Mouse (Mus musculus) brain, embryonic 14.5 days (tissue): ENCODE measurements around the gene Acbd3. TPM values are rescaled to one million over a fixed set of nuclear protein-coding genes. Genes with fewer than 3 reads are reported as not detected.

ENCODE experiments used
- DNase-seq: peaks from one replicate; pipeline ENCODE4 v3.0.0-alpha.2; 2011; ENCODE audit warnings: low read depth
- CTCF ChIP-seq: fragments of 200-500 bp; IDR thresholded peaks from 2 replicates; pipeline ENCODE4 v1.5.1; 2012; ENCODE audit warnings: inconsistent platforms, mild to moderate bottlenecking, moderate library complexity, borderline replicate concordance; ENCODE audit not compliant: insufficient read depth, insufficient read length; ENCODE audit errors: extremely low read depth
- POLR2A ChIP-seq: fragments of 200-500 bp; IDR thresholded peaks from 2 replicates; pipeline ENCODE4 v1.6.1; 2012; ENCODE audit warnings: mild to moderate bottlenecking, inconsistent platforms, borderline replicate concordance; ENCODE audit not compliant: poor library complexity, insufficient read depth, insufficient read length, severe bottlenecking; ENCODE audit errors: extremely low read depth
- polyA plus RNA-seq: library from polyadenylated mRNA; depleted of rRNA; stranded (reverse); fragments of >200 nt; gene quantifications from 2 replicates; pipeline ENCODE4 v1.2.3, GENCODE M21; 2012; rRNA removed

The Acbd3 gene
- 28.8 and 36.1 TPM in 2 replicates for polyA plus RNA-seq

DNA sequence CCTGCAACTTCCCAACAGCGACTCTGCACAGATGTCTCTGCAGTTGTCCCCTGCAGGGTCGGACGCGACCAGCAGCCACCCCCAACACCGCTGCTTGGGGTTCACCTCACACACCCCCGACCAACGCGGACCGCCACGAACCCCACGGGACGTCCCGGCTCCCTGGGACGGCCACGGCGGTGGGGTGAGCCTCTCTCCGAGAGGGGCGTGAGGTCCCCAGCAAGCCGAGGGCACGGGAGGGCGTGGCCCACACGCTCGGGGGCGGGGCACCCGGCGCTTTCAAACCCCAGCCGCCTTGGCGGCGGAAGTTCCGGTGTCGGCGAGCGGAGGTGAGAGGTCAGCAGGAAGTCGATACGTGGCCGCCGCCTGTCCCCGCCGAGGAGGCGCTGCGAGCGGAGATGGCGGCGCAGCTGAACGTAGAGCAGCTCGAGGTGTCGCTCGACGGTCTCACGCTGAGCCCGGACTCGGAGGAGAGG is at the start of gene Acbd3:
Gene Acbd3 (plus strand): TSS at position 340 of the 476 bp plus-strand sequence.
- DNase-seq: peak; percentile 96
- TF ChIP-seq POLR2A: peak; percentile 86
- TF ChIP-seq CTCF: no peak

DNA sequence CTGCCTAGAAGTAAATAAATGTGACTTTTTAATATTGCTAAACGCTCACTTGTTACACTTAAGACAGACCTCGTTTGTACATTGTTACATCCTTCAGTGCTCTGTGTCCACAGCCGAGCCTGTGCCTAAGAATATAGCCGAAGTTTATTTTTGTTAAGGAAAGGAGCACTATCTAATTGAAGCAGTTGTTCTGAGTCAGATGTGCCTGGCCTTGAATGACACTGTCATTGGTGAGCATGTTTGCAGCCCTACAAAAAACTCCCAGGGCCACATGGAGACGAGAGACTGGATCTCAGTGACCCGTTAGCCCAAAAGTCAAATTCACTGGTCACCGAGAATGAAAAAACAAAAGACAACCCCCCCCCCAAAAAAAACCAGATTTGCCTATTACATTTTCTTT is 34.6 kb upstream of the Acbd3 start:
- no peak for TF ChIP-seq CTCF
- DNase-seq: no peak

DNA sequence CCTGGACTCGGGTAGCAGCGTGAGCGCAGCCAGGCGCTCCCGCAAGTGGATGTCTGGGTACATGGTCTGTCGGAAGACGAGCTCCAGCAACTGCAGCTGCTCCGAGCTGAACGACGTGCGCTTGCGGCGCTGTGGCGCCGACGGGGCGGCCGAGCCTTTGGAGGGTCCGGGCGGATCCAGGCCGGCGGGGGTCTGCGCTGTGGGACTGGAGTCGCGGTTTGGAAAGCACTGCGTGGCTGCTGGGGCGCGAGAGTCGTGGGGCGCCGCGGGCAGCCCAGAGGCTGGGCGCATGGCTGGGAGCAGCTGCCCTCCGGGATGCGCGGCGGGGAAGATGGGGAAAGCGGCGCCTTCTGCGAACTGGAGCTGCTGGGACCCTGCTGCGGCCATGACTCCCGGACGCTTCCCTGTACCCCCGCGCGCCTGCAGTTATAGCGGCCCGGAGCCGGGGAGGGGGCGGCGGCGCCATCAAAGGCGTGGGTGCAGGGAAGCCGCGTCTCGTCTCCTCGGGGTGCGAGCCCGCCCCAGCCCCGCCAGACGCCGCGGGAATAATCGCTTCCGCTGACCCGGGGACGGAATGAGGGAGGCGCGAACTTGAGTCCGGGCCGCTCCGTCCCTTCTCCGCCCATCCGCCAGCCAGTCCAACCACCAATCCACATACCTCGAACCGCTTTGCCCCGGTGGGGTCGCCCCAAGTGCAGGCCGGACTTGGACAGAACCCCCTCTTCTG is 29.1 kb upstream of the Acbd3 start, which contains the start of gene Mixl1:
Gene Mixl1 (minus strand): TSS at position 409 of the 727 bp plus-strand sequence.
- peak; percentile 39 for DNase-seq
- TF ChIP-seq CTCF (no peak), POLR2A (no peak)

DNA sequence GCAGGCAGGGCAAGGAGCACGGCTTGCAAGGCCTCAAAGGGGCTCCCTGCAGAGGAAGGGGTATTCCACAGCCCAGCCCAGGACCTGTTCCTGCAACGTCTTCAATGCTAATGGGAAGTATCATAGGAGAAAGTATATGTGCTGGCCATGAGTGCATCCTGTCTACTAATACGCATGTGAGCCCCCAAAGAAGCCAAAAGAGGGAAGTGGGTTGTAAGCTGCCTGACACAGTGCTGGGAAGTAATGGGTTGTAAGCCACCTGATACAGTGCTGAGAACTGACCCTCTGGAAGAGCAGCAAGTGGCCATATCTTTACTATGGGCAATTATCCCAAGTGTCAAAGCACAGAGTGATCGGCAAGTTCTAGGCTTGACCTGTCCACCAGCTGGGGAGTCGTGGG is 27.8 kb upstream of the Acbd3 start:
- no peak for DNase-seq
- no peak for TF ChIP-seq POLR2A
- TF ChIP-seq CTCF: no peak

DNA sequence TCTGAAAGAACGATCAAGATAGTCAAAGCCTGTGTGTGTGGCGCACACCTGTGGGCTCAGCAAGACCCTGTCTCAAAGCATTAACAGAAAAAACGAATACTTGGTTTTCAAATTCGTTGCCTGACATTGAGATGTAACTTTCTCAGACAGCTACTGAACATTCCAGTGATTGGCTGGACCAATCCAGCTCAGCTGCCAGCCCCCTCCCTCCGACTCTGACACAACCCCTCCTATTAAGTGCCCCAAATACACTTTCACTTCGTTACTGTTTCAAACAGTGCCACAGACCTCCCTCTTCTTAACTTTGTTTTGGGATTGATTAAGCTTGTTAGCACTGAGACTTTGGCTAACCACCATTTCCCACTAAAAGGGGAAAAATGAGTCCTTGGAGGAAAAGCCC is 22.4 kb upstream of the Acbd3 start:
- TF ChIP-seq CTCF: no peak
- no peak for TF ChIP-seq POLR2A
- no peak for DNase-seq

DNA sequence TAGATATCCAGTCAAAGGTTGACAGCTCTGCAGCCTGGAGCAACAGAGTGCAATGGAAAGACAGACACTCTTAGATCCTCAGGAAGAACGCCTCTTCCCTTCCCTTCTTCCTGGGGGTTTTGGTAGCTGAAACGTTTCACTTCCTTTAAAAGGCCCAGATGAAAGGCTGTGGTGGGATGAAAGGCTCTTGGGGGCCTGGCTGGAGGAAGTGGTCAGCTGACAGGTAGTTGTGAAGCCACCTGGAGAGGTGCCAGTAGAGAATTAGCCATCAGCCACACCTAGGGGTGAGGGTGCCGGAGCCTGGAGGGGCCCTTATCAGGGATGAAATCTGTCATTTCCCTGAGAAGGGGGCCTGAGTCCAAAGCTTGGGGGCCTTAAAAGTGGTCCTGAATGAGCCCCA is 18.5 kb upstream of the Acbd3 start:
- DNase-seq: no peak
- TF ChIP-seq POLR2A (no peak), CTCF (no peak)

DNA sequence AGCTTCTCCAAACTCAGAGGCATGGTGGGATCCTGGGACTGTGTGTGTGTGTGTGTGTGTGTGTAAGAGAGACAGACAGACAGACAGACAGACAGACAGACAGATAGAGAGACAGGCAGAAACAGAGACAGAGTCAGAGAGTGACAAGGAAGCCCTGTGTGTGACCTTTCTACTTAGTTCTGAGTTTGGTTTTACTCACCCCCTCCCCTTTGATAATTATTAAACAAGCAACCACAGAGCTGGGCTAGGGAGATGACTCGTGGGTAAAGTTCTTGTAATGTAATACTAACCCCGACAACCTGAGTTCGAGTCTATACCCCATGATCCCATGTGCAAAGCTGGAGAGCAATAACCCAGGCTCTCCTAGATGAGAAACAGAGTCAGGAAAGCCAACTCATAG is 18.0 kb upstream of the Acbd3 start:
- TF ChIP-seq CTCF: no peak
- no peak for TF ChIP-seq POLR2A
- DNase-seq: no peak

DNA sequence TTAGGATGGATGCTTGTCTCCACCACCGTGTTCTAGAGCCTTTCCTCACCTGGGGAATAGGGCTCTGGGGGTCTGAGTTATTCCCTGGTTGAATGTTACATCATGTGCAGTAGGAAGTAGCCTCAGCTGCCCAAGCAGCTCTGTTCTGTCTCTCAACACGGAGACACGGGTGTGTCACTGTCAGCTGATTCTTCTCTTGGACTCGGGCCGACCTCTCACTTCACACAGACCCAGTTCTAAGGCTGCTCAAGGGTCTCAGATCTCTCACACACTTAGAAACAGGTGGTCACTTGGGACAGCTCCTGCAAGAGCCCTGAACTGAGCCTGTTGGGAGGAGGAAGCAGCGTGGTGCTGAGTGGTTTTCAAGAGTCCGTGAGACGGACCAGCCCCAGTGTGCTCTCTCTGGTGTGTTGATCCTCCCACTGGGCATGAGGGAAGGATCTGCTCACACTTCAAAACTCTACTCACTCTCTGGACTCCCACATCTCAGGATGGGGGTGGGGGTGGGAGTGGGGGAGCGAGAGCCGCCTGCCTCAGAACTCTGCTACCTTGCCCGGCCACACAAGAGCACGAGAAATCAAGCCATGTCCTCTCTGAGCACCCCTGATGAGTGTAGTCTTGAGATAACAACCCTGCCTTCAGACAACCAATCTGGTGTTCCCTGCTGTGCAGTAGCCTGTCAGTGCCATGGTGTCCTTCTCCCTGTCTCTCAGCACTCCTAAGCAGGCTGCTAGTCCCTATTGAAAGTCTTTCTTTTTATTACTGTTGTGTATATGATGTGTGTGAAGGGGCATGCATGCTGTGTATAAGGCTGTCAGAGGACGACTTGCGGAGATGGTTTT is 16.7 kb upstream of the Acbd3 start:
- DNase-seq: no peak
- TF ChIP-seq CTCF: no peak
- no peak for TF ChIP-seq POLR2A

DNA sequence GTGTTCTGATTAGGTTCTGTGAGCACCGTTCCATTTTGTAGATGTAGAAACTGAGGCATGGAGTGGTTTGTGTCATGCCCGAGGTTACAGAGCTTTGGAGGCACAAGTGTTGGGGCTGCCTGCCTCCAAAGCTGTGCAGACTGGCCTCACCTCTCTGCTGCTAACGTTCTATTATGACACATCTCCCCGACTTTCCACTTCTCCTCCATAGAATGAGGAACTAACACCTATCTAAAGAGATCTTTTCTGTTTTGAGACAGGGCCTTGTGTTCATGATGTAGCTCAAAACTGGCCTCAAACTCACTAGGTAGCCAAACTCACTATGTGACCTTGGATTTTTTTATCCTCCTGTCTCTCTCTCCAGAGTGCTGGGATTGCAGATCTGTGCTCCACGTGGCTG is 7.1 kb upstream of the Acbd3 start:
- DNase-seq: no peak
- no peak for TF ChIP-seq CTCF
- TF ChIP-seq POLR2A: no peak

DNA sequence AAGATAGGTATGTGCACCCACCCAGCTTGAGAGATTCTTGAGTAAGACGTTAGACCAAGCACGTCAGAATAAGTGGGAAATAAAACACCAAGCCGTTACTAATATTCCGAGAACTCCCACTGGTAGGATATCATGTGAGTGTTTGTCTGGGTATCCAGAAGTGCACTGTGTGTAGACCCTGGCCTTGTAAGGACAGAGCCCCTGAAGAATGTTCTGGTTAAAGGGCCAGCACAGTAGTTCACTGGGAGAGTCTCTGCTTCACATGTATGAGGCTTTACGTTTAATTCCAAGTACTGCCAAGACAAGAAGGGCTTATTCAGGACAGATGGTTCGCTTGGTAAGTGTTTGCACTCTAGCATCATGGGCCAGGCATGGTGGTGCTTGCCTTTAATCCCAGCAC is 6.4 kb upstream of the Acbd3 start:
- TF ChIP-seq CTCF (no peak), POLR2A (no peak)
- DNase-seq: no peak

DNA sequence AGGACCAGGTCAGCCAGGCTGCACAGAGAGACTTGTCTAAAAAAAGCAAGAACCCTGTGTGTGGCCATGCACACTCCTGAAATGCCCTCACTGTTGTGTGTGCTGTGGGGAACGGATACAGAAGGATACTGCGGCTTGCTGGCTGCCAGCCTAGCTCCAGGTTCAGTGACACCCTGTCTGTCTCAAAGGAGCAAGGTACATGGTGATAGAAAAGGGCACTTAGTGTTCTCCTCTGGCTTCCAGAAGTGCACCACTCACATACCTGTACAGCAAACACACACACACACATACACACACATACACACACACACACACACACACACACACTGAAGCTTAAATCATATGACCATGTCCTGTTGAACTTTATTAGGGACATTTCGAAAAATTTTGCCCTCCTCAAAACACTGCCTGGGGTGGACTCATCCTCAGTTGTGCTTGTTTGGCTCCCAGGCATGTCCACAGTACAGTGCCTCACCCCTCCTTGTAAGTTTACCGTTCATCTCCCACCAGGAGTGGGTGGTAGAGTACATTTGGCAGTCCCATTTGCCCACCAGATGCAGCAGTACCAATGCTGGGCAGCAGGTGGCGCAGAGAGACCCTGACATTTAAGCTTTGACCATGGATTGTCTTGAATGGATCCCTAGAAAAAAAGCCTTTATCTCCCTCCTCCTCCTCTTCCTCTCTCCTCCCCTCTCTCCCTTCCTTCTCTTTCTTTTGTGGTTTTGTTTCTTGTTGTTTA is 5.7 kb upstream of the Acbd3 start:
- no peak for TF ChIP-seq POLR2A
- peak; percentile 92 for TF ChIP-seq CTCF
- DNase-seq: peak; percentile 81
